Mouse (Mus musculus) myocyte (in vitro differentiated cells): ENCODE measurements around the gene Atp7b. TPM values are rescaled to one million over a fixed set of nuclear protein-coding genes. Genes with fewer than 3 reads are reported as not detected.

ENCODE experiments used
- H3K27me3 ChIP-seq: one replicate; pipeline ENCODE4 v1.6.1; 2011; ENCODE audit not compliant: control insufficient read depth, insufficient read depth, insufficient read length
- H3K36me3 ChIP-seq: one replicate; pipeline ENCODE4 v1.6.1; 2011; ENCODE audit not compliant: control insufficient read depth, insufficient read depth
- H3K4me2 ChIP-seq: one replicate; pipeline ENCODE4 v1.6.1; 2011; ENCODE audit warnings: low read depth, control low read depth
- H3K4me3 ChIP-seq: one replicate; pipeline ENCODE4 v1.5.1; 2011; ENCODE audit warnings: mild to moderate bottlenecking, control low read depth, moderate library complexity
- H3K79me2 ChIP-seq: one replicate; pipeline ENCODE4 v1.6.1; 2011; ENCODE audit not compliant: control insufficient read depth, insufficient read depth
- H3ac ChIP-seq: one replicate; pipeline ENCODE4 v1.6.1; 2011; ENCODE audit not compliant: control insufficient read depth, insufficient read length
- CEBPB ChIP-seq: IDR thresholded peaks from 2 replicates; pipeline ENCODE4 v1.6.1; 2011; ENCODE audit warnings: mild to moderate bottlenecking, moderate library complexity; ENCODE audit not compliant: poor library complexity, insufficient read depth, severe bottlenecking
- E2F4 ChIP-seq: IDR thresholded peaks from one replicate; pipeline ENCODE4 v1.6.1; 2011; ENCODE audit warnings: mild to moderate bottlenecking, control low read depth, moderate library complexity; ENCODE audit not compliant: insufficient read depth
- MAX ChIP-seq: IDR thresholded peaks from one replicate; pipeline ENCODE4 v1.6.1; 2011; ENCODE audit warnings: low read depth, mild to moderate bottlenecking, control low read depth
- MYOD1 ChIP-seq, 3 experiments: IDR thresholded peaks; one replicate each; pipeline ENCODE4 v1.6.1; 2011; ENCODE audit warnings: control low read depth in 2 of 3, low read depth in 2 of 3, mild to moderate bottlenecking in 2 of 3, moderate library complexity in 1 of 3; ENCODE audit not compliant: insufficient read length in 2 of 3, control insufficient read depth in 1 of 3
- MYOG ChIP-seq, 3 experiments: IDR thresholded peaks; one replicate each; pipeline ENCODE4 v1.6.1; 2011; ENCODE audit warnings: control low read depth in 2 of 3, low read depth in 2 of 3, mild to moderate bottlenecking in 2 of 3; ENCODE audit not compliant: insufficient read length in 2 of 3, control insufficient read depth in 1 of 3, insufficient read depth in 1 of 3
- POLR2A ChIP-seq: IDR thresholded peaks from one replicate; pipeline ENCODE4 v1.6.1; 2011; ENCODE audit warnings: low read depth, mild to moderate bottlenecking, control low read depth, moderate library complexity; ENCODE audit not compliant: insufficient read length
- POLR2AphosphoS2 ChIP-seq: IDR thresholded peaks from one replicate; pipeline ENCODE4 v1.6.1; 2011; ENCODE audit warnings: low read depth, control low read depth; ENCODE audit not compliant: insufficient read length
- REST ChIP-seq: IDR thresholded peaks from one replicate; pipeline ENCODE4 v1.6.1; 2011; ENCODE audit warnings: mild to moderate bottlenecking, control low read depth, moderate library complexity; ENCODE audit not compliant: insufficient read depth, insufficient read length
- SRF ChIP-seq: IDR thresholded peaks from one replicate; pipeline ENCODE4 v1.6.1; 2011; ENCODE audit warnings: low read depth; ENCODE audit not compliant: control insufficient read depth, insufficient read length
- TCF12 ChIP-seq: IDR thresholded peaks from one replicate; pipeline ENCODE4 v1.6.1; 2011; ENCODE audit warnings: mild to moderate bottlenecking, control low read depth; ENCODE audit not compliant: poor library complexity, insufficient read depth, severe bottlenecking
- TCF3 ChIP-seq: IDR thresholded peaks from one replicate; pipeline ENCODE4 v1.6.1; 2011; ENCODE audit warnings: low read depth, control low read depth; ENCODE audit not compliant: insufficient read length
- USF1 ChIP-seq: IDR thresholded peaks from one replicate; pipeline ENCODE4 v1.6.1; 2011; ENCODE audit warnings: low read depth, mild to moderate bottlenecking, control low read depth, moderate library complexity
- polyA plus RNA-seq: library from polyadenylated mRNA; unstranded; fragments of >200 nt; fragmentation: generic; extraction: Trizol; gene quantifications from one replicate; pipeline ENCODE4 v1.2.1, GENCODE M21; 2012; ENCODE audit warnings: missing spikeins

Gene Atp7b
- polyA plus RNA-seq, 1 experiment: 0.05 TPM

DNA sequence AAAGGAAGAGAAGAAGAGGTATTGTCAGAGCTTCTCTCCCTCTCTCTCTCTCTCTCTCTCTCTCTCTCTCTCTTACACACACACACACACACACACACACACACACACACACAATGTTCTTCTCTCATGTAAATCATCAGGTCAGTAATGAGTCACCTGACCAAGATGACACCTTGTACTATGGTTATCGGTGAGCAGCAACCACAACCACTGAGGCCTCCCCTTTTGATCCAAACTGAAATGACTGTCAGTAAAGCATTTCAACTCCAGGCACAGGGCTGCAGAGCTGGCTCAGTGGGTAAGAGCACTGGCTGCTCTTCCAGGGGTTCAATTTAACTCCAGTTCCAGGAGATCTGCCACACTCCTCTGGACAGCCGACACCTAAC is 4.6 kb downstream of the Atp7b start:
- Histone ChIP-seq H3K4me2 (no peak overlapping the region), H3K36me3 (no peaks in the 10 kb centered on the region), H3K27me3 (peaks cover 20% of the 10 kb centered on the region), H3K4me3 (no peak overlapping the region), H3ac (no peak overlapping the region), H3K79me2 (no peaks in the 10 kb centered on the region)
- TF ChIP-seq REST (no peak), MAX (no peak), CEBPB (no peak), POLR2AphosphoS2 (no peak), E2F4 (no peak), SRF (no peak), MYOD1 (IDR thresholded peaks at IDR 0.05; ENCODE audit: control insufficient read depth in 1 of 3, insufficient read length in 2 of 3, low read depth in 2 of 3) (no peak), TCF3 (no peak), USF1 (no peak), POLR2A (no peak), TCF12 (no peak), MYOG (IDR thresholded peaks at IDR 0.05; ENCODE audit: control insufficient read depth in 1 of 3, insufficient read depth in 1 of 3, insufficient read length in 2 of 3, low read depth in 2 of 3) (no peak)

DNA sequence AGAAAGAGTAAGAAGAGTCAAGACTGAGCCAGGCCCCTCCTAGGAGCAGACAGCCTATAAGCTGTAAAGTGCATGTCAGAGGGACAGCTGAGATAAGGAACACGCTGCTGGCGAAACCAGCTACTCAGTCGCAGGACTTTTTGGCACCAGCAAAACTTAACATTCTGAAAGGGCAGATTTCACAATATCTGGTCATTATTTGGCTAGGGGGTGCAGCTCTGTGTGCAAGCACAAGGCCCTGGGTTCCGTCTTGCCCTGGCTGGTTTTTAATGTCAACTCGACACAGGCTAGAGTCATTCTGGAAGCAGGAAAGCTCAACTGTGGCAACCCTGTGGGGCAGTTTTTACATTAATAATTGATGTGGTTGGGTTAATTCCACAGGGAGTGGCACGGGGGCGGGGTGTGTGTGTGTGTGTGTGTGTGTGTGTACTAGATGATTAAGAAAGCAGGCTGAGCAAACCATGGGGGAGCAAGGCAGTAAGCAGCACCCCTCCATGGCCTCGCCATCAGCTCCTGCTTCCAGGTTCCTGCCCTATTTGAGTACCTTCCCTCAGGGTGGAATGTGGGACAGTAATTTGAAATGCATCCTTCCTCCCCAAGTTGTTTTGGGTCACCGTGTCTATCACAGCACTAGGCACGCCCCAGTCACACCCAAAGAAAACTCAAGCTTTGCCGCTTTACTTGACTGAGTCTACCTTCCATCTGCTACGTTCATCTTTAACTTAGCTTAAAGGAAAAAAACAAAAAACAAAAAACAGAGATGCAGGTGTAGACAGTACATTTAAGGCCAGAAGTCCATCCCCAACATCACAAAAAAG is 5.2 kb downstream of the Atp7b start:
- Histone ChIP-seq H3K79me2 (no peaks in the 10 kb centered on the region), H3K36me3 (no peaks in the 10 kb centered on the region), H3K4me3 (no peak overlapping the region), H3ac (no peak overlapping the region), H3K4me2 (no peak overlapping the region), H3K27me3 (peaks cover 18% of the 10 kb centered on the region)
- TF ChIP-seq CEBPB: no peak
- no peak for TF ChIP-seq USF1
- TF ChIP-seq MYOG (IDR thresholded peaks at IDR 0.05; ENCODE audit: control insufficient read depth in 1 of 3, insufficient read depth in 1 of 3, insufficient read length in 2 of 3, low read depth in 2 of 3): no peak
- TF ChIP-seq POLR2A: no peak
- TF ChIP-seq TCF3: no peak
- no peak for TF ChIP-seq MYOD1 (IDR thresholded peaks at IDR 0.05; ENCODE audit: control insufficient read depth in 1 of 3, insufficient read length in 2 of 3, low read depth in 2 of 3)
- no peak for TF ChIP-seq TCF12
- TF ChIP-seq SRF: no peak
- TF ChIP-seq MAX: no peak
- TF ChIP-seq E2F4: no peak

DNA sequence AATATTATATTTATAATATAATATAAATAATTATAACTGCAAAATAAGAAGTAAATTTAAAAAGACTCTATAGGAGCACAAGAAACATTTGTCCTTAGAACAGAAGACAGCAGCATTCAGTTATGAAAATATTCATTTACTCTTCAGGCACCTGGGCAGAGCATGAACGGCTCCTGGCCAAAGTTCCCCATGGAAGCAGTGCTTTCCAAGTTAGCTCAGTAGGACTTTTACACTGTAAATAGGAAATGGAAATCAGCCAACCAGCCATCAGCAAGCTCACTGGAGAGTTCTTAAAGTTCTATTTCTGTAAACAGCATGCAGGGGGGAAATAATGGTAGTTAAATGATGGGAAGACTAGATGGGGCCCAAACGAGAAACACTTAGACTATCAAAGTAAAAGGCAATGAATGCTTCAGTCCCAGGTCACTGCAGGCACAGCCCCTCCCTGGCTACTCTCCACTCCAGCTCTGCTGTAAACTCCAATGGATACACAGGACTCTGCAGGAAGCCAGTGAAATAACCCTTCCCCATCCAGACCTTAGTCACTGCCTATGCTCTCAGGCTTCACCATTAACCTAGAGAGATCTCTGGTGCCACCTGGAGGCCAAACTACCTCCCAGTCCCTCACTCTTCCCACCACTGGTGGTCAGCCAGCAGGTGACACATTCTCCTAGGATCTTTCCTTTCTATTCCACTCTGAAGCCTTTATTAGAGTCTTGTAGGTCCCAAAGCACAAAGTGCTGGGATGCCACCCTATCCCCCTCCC is 12.2 kb downstream of the Atp7b start:
- TF ChIP-seq REST (no peak), MYOD1 (IDR thresholded peaks at IDR 0.05; ENCODE audit: control insufficient read depth in 1 of 3, insufficient read length in 2 of 3, low read depth in 2 of 3) (no peak), TCF12 (no peak), CEBPB (no peak), USF1 (no peak), MYOG (IDR thresholded peaks at IDR 0.05; ENCODE audit: control insufficient read depth in 1 of 3, insufficient read depth in 1 of 3, insufficient read length in 2 of 3, low read depth in 2 of 3) (no peak), TCF3 (no peak), SRF (no peak), POLR2A (no peak), POLR2AphosphoS2 (no peak), E2F4 (no peak), MAX (no peak)

DNA sequence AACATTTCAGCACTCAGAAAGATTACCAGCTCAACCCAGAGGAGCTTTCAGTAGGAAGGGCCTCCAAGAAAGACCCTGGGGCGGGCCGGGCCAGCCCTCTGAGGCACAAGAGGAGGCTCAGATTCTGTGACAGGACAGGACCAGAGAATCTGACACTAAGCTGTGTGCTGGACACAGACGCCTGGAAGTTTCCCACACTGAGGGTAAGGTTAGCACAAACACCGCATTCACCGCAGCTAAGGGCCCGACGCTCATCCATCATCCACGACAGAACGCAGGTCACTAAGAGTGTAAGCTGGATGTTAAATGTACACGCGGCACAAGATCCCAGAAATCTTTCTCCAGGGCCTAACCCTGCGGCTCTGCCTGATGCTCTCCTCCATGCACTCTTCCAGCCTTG is 16.4 kb downstream of the Atp7b start:
- H3K79me2 ChIP-seq: no peaks in the 10 kb centered on the region
- no peak for TF ChIP-seq REST
- TF ChIP-seq SRF: no peak
- TF ChIP-seq USF1: no peak
- TF ChIP-seq POLR2AphosphoS2: no peak
- TF ChIP-seq TCF12: no peak
- no peak for TF ChIP-seq E2F4
- TF ChIP-seq POLR2A: no peak
- no peak for TF ChIP-seq MYOD1 (IDR thresholded peaks at IDR 0.05; ENCODE audit: control insufficient read depth in 1 of 3, insufficient read length in 2 of 3, low read depth in 2 of 3)
- TF ChIP-seq MYOG (IDR thresholded peaks at IDR 0.05; ENCODE audit: control insufficient read depth in 1 of 3, insufficient read depth in 1 of 3, insufficient read length in 2 of 3, low read depth in 2 of 3): no peak
- no peak for TF ChIP-seq TCF3
- no peak for TF ChIP-seq MAX
- no peak for TF ChIP-seq CEBPB
- H3K4me2 ChIP-seq: no peak overlapping the region
- H3K36me3 ChIP-seq: no peaks in the 10 kb centered on the region
- H3ac ChIP-seq: no peak overlapping the region
- H3K27me3 ChIP-seq: peaks cover 15% of the 10 kb centered on the region
- no peak overlapping the region for H3K4me3 ChIP-seq

More for the DNA sequence above, 12.2 kb downstream of the Atp7b start:
- no peak overlapping the region for H3ac ChIP-seq
- no peak overlapping the region for H3K4me2 ChIP-seq
- H3K27me3 ChIP-seq: no peaks in the 10 kb centered on the region
- no peak overlapping the region for H3K4me3 ChIP-seq
- no peaks in the 10 kb centered on the region for H3K79me2 ChIP-seq
- no peaks in the 10 kb centered on the region for H3K36me3 ChIP-seq
